Mouse (Mus musculus) forebrain, postnatal 0 days (tissue): ENCODE results near the gene Plcxd2. TPM values are rescaled to one million over a fixed set of nuclear protein-coding genes. Genes with fewer than 3 reads are reported as not detected.

ENCODE experiments used
- ATAC-seq: fragments of 200-750 bp; cut with Nextera tagmentation; 2 replicates; pipeline ENCODE4 v1.8.0; 2017; ENCODE audit warnings: mild to moderate bottlenecking, moderate library complexity
- DNase-seq: peaks from one replicate; pipeline ENCODE4 v3.0.0-alpha.2; 2015
- H3K27ac ChIP-seq: fragments of 300-500 bp; sonication (generic); 2 replicates; pipeline ENCODE4 v1.5.1; 2014; ENCODE audit warnings: low read depth, mild to moderate bottlenecking, antibody characterized with exemption, low read length, moderate library complexity, mixed read lengths
- H3K27me3 ChIP-seq: fragments of 300-500 bp; sonication (generic); 2 replicates; pipeline ENCODE4 v1.6.1; 2014; ENCODE audit warnings: mild to moderate bottlenecking, low read length, mixed read lengths; ENCODE audit not compliant: insufficient read depth
- H3K36me3 ChIP-seq: fragments of 300-500 bp; sonication (generic); 2 replicates; pipeline ENCODE4 v1.6.1; 2014; ENCODE audit warnings: mild to moderate bottlenecking, moderate library complexity; ENCODE audit not compliant: insufficient read depth
- H3K4me1 ChIP-seq: fragments of 300-500 bp; sonication (generic); 2 replicates; pipeline ENCODE4 v1.6.1; 2014; ENCODE audit warnings: antibody characterized with exemption; ENCODE audit not compliant: insufficient read depth
- H3K4me2 ChIP-seq: fragments of 300-500 bp; sonication (generic); 2 replicates; pipeline ENCODE4 v1.6.1; 2014; ENCODE audit warnings: low read depth, mild to moderate bottlenecking, moderate library complexity
- H3K4me3 ChIP-seq: fragments of 300-500 bp; sonication (generic); 2 replicates; pipeline ENCODE4 v1.5.1; 2014; ENCODE audit warnings: low read depth, low read length, mixed read lengths
- H3K9ac ChIP-seq: fragments of 300-500 bp; sonication (generic); 2 replicates; pipeline ENCODE4 v1.6.1; 2014; ENCODE audit warnings: mild to moderate bottlenecking
- H3K9me3 ChIP-seq: fragments of 300-500 bp; sonication (generic); 2 replicates; pipeline ENCODE4 v1.6.1; 2016; ENCODE audit warnings: low read length
- CTCF ChIP-seq: sonication (generic); IDR thresholded peaks from 2 replicates; pipeline ENCODE4 v1.5.1; 2016; ENCODE audit warnings: antibody characterized with exemption, control low read depth, low read depth
- WGBS: fragments of 180-500 bp; shearing (Covaris S2); extraction: QIAGEN DNeasy Blood & Tissue Kit; methylation state at CpG from one replicate; pipeline ENCODE4 v1.1.7; 2014; 5-methylcytosine and 5-hydroxymethylcytosine counted together
- polyA plus RNA-seq: library from polyadenylated mRNA; unstranded; fragments of >200 nt; fragmentation: Nextera tagmentation; extraction: Ambion mirVana; gene quantifications from 2 replicates; pipeline ENCODE4 v1.2.1, GENCODE M21; 2015
- total RNA-seq: library from RNA; depleted of rRNA; stranded (reverse); fragments of >200 nt; gene quantifications from 2 replicates; pipeline ENCODE4 v1.2.3, GENCODE M21; 2014; rRNA removed

The Plcxd2 gene
- total and polyA plus RNA-seq, 2 experiments from 2014 or later = 11.7 to 33.2 TPM

DNA sequence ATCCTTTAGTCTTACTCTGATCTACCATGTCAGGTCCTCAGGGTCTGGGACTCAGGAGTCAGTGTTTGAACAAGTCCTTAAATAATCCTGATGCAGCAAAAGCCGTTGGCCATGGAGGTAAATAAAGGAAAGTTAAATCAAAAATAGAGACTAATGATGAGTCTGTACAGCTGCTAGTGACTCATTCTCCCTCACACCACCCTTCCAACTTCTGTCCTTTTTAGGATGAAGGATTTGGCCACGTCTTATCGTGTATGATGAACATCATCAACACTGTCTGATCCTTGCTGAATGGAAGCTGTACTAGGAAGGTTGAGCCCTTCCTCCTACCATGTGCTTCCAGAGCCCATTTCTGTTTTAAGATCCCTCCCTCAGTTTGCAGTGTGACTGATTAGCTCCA is 79.7 kb downstream of the Plcxd2 start:
- WGBS = 94% methylated on average over 3 of the region's 3 CpGs
- DNase-seq = no peak
- no peak for TF ChIP-seq CTCF
- Histone ChIP-seq H3K27ac (no peak overlapping the region), H3K4me1 (no peaks in the 10 kb centered on the region), H3K27me3 (no peaks in the 10 kb centered on the region), H3K9me3 (no peaks in the 10 kb centered on the region), H3K9ac (no peak overlapping the region), H3K4me2 (no peak overlapping the region), H3K36me3 (no peaks in the 10 kb centered on the region), H3K4me3 (no peak overlapping the region)
- no peak for ATAC-seq

DNA sequence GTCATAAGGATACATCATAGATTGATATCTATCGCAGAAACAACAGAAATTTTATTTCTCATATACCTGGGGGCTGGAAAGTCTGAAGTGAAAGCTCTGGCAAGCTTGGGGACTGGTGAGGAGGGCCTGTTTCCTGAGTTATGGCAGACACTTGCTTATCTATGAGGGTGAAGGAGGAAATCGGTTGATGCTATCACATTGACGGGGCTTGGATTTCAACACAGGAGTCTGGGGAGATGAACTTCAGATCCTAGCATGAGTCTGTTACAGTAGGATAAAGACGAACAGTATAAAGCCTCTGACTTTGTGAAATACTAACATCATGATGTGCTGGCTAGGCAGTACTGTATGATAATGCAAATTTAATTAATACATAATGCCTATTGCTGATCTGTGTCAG is 81.9 kb downstream of the Plcxd2 start:
- TF ChIP-seq CTCF = no peak
- H3K9me3 ChIP-seq = no peaks in the 10 kb centered on the region
- WGBS = 87% methylated on average over 4 of the region's 4 CpGs
- H3K4me1 ChIP-seq = no peaks in the 10 kb centered on the region
- H3K4me2 ChIP-seq = no peak overlapping the region
- H3K27ac ChIP-seq = no peak overlapping the region
- DNase-seq (no peak), ATAC-seq (no peak)
- H3K36me3 ChIP-seq = no peaks in the 10 kb centered on the region
- no peak overlapping the region for H3K9ac ChIP-seq
- no peak overlapping the region for H3K4me3 ChIP-seq
- H3K27me3 ChIP-seq = no peaks in the 10 kb centered on the region

DNA sequence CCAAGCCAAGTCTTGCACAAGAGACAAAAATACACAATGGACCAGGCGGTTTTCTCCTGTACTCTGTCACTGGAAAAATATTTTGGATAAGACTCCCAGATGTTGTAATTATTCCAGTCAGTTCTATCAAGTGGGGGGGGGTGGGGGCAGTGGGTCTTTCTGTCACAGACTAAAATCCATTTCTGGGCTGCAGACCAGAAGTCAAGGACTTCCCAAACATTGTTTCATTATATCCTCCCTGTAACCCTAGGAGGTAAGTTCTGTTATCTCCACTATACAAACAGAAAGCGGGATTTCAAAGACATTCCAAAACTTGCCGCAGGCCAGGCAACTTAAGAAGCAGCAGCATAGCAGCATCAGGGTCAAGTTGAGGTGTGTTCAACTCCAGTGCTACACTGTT is 82.4 kb downstream of the Plcxd2 start:
- WGBS = 76% methylated on average over 3 of the region's 3 CpGs
- H3K4me3 ChIP-seq = no peak overlapping the region
- no peak for TF ChIP-seq CTCF
- H3K36me3 ChIP-seq = no peaks in the 10 kb centered on the region
- H3K9me3 ChIP-seq = no peaks in the 10 kb centered on the region
- no peaks in the 10 kb centered on the region for H3K27me3 ChIP-seq
- H3K4me1 ChIP-seq = no peaks in the 10 kb centered on the region
- H3K27ac ChIP-seq = no peak overlapping the region
- no peak for DNase-seq
- ATAC-seq = no peak
- H3K9ac ChIP-seq = no peak overlapping the region
- no peak overlapping the region for H3K4me2 ChIP-seq

DNA sequence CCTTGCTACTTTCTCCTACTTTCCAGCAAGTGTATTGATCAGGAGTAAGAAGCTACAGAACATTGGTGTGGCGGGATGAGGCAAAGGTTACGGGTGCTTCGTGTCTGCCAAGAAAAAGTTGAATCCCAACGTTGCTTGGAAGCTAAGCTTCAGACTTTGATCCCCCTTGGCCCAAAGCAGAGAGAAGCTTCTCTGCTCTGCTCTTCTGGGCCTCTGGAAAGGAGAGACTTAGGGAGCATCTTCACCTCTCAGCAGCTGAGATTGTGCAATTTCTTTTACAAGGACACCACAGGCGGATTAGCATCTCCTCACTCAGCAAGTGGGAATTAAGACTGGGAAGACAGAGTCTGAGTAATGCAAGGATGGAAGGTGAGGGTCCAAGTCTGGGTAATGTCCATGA is 83.1 kb downstream of the Plcxd2 start:
- WGBS = 85% methylated on average over 5 of the region's 5 CpGs
- ATAC-seq (no peak), DNase-seq (no peak)
- Histone ChIP-seq H3K4me3 (no peak overlapping the region), H3K4me2 (no peak overlapping the region), H3K4me1 (no peaks in the 10 kb centered on the region), H3K9me3 (no peaks in the 10 kb centered on the region), H3K9ac (no peak overlapping the region), H3K27ac (no peak overlapping the region), H3K27me3 (no peaks in the 10 kb centered on the region), H3K36me3 (no peaks in the 10 kb centered on the region)
- no peak for TF ChIP-seq CTCF

DNA sequence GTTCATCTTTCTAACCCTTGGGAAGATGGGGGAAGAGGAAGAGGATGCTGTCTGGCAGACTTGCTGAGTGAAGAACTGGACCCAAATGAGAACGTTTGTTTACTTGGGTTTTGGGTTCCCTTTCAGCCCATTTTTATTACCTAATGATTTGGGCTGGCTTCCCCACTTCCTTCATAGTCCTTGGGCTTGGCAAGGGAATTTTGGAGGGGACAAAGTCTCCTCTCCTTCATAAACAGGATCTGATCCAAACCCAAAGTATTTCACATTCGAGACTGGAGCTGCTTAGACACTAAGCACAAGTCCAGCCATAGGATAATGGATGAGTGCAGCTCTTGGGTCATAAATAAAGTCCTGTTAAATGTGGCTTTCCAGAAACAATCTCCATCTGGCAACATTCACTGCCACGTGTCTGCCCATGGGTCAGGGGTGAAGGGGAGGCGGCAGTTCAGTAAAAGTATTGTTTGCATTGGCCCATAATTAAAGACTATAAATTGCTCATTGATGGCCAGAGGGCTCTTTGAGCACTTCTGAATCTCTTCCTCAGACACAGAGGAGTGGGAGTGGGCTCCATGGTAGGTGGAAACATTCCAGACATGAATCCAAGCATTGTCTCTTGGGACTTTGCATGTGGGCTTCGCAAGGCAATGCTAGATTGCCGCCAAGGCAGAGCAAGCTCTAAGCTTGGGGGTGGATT is 86.1 kb downstream of the Plcxd2 start:
- 77% methylated on average over 6 of the region's 6 CpGs for WGBS
- no peaks in the 10 kb centered on the region for H3K4me1 ChIP-seq
- no peak overlapping the region for H3K9ac ChIP-seq
- no peak for ATAC-seq
- TF ChIP-seq CTCF = no peak
- no peak overlapping the region for H3K4me3 ChIP-seq
- no peak overlapping the region for H3K4me2 ChIP-seq
- no peaks in the 10 kb centered on the region for H3K27me3 ChIP-seq
- H3K9me3 ChIP-seq = no peaks in the 10 kb centered on the region
- no peak overlapping the region for H3K27ac ChIP-seq
- no peak for DNase-seq
- no peaks in the 10 kb centered on the region for H3K36me3 ChIP-seq

DNA sequence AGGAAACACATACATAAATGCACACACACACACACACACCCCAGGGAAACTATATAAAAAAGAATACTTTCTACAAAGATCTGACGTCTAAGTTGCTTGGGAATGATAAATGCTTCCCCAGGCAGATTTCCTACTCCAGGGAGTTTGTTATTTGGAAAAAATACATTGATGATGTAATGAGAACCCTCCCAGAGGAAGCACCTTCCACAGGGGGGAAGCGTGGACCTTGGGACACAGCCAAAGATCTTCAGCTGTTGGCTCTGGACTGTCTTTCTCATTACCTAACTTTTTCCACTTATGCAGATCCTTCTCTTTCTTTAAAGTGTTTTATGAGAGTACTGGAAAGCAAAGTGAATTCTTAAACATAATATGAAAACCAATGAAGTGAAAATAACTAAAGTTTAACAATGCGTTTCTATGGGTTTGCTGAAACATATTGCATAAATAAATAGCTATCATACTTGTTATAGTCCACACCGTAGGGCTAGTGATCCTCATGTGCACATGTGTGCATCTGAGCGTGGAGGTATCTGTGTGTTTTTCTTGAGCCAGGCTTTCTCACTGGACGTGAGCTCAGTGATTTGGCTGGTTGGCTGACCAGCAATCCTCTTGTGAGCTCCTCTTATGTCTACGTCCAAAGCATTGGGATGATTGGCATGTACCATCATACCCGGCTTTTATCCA is 87.3 kb downstream of the Plcxd2 start:
- H3K36me3 ChIP-seq = no peaks in the 10 kb centered on the region
- ATAC-seq = no peak
- H3K27ac ChIP-seq = no peak overlapping the region
- H3K4me1 ChIP-seq = no peaks in the 10 kb centered on the region
- no peaks in the 10 kb centered on the region for H3K9me3 ChIP-seq
- H3K9ac ChIP-seq = no peak overlapping the region
- H3K4me3 ChIP-seq = no peak overlapping the region
- no peak for TF ChIP-seq CTCF
- DNase-seq = no peak
- no peak overlapping the region for H3K4me2 ChIP-seq
- WGBS = 70% methylated on average over 8 of the region's 8 CpGs
- no peaks in the 10 kb centered on the region for H3K27me3 ChIP-seq

DNA sequence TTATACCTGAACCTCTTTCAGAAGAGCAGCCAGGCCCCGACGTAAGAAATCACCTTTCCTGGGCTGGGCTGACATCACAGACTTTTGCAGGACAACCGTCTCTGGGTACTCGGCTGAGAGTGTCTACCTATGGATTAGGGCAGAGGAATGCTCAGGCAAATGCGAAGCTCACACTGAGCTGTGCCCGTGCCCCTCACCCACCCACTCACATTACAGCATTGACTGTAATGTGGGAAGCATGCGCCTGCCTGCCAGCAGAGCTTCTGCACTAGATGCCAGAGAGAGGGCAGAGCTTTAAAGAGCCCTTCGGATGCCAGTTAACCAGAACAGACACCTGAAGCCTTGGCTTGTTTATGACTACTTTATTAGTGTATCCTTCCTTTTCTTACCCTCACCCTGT is 90.4 kb downstream of the Plcxd2 start:
- no peak for TF ChIP-seq CTCF
- WGBS = 62% methylated on average over 8 of the region's 8 CpGs
- no peak overlapping the region for H3K9ac ChIP-seq
- DNase-seq (no peak), ATAC-seq (peak; percentile 66)
- no peaks in the 10 kb centered on the region for H3K4me1 ChIP-seq
- no peaks in the 10 kb centered on the region for H3K36me3 ChIP-seq
- no peak overlapping the region for H3K4me3 ChIP-seq
- H3K27ac ChIP-seq = no peak overlapping the region
- H3K9me3 ChIP-seq = no peaks in the 10 kb centered on the region
- no peaks in the 10 kb centered on the region for H3K27me3 ChIP-seq
- H3K4me2 ChIP-seq = no peak overlapping the region

Other genes with a start within 250 kb of the Plcxd2 start
- gene Phldb2, start 56.6 kb downstream of the Plcxd2 start, total RNA-seq = 6.0 and 25.2 TPM in 2 replicates
- gene Phldb2, start 56.6 kb downstream of the Plcxd2 start, polyA plus RNA-seq = 3.1 and 4.2 TPM in 2 replicates
- gene Cd96, start 110.0 kb upstream of the Plcxd2 start, total RNA-seq = 0.10 and 0.46 TPM in 2 replicates
- gene Cd96, start 110.0 kb upstream of the Plcxd2 start, polyA plus RNA-seq = 0.06 TPM in 1 of 2 replicates, not detected in the other
- 0.90 and 1.4 TPM in 2 replicates for gene Gm4737, start 144.9 kb upstream of the Plcxd2 start, total RNA-seq
- 0.90 and 2.1 TPM in 2 replicates for gene Gm4737, start 144.9 kb upstream of the Plcxd2 start, polyA plus RNA-seq